Mouse (Mus musculus): ENCODE data around the gene En2. TPM values are rescaled to one million over a fixed set of nuclear protein-coding genes. Genes with fewer than 3 reads are reported as not detected.
A peak's percentile ranks its signal among the peaks of the same experiment; 100 is the strongest.

Gene En2
- total and polyA plus RNA-seq, 2 experiments from 2014 or later, result 0.86 to 62.0 TPM

DNA sequence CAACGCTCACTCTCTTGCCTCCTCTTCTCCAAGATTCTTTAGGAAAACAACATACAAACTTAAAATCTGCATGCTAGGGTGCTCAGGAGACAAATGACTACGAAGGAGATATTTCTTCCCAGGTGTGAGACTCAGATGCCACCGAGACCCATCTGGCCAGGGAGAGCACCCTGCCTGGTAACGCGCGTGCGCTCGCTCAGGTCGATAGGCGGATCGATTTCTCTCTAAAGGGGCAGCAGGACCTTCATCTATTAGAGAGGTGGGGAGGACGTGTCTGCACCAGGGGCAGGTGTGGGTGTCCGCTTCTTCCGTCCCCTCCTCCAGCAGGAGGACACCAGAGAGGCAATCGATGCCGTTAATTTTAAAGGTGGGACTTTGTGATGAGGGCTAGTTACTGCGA lies 7.7 kb upstream of the En2 start:
- ATAC-seq (ENCODE audit: low FRiP score) (no peak), DNase-seq (ENCODE audit: low spot score) (no peak)
- Histone ChIP-seq H3K9ac (replicated peaks; ENCODE audit: low read length, poor library complexity, severe bottlenecking) (peak overlapping the region; percentile 36; the same call in 1 of the 2 replicates), H3K4me2 (ENCODE audit: low read depth, low read length, poor library complexity, severe bottlenecking) (peak overlapping the region; percentile 50), H3K9me3 (ENCODE audit: low read length) (no peaks in the 10 kb centered on the region), H3K27ac (ENCODE audit: low read depth, low read length) (no peak overlapping the region), H3K4me1 (ENCODE audit: insufficient read depth, low read length) (peaks cover 16% of the 10 kb centered on the region; the same call in 1 of the 2 replicates), H3K27me3 (ENCODE audit: insufficient read depth, low read length) (peaks cover 23% of the 10 kb centered on the region), H3K36me3 (ENCODE audit: insufficient read depth, low read length) (no peaks in the 10 kb centered on the region), H3K4me3 (ENCODE audit: low read depth, low read length) (peak overlapping the region; percentile 28)
- no peak for TF ChIP-seq CTCF (IDR thresholded peaks at IDR 0.05)
- 9% methylated on average over 17 of the region's 17 CpGs for WGBS

DNA sequence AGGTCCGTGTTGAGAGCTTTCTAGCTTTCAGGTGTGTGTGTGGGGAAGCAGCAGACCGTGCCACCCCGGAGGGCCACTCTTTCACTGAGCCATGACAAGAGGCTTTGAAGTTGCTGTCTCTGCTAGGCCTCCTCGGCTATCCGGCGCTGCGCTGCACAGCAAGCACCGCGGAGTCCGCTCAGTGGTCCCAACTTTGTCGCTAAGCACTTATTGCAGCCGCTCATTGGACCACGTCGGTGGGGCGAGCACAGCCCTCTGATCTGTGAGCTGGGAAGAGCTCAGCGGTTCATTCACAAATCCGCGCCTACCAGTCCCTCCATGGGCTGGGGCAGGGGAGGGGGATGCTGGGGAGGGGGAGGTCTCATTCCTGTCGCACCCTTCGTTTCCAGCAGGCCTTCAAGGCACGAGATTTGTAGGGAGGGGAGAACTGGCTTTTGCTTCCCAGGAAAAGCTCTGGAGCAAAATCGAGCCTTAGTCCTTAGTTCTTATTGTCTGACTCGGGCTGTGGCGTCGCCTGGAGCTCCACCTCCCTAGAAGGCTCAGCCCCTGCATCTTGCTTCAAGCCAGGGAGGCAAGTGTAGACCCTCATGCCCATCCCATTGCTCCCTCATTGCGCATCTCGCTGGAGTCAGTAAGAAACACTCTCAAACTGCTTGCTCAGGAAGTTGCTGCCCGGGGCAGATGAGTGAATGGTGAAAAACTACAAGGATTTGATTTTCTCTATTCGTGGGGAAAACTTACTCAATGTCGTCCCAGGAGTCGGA lies 7.0 kb upstream of the En2 start:
- peaks cover 23% of the 10 kb centered on the region for H3K27me3 ChIP-seq (ENCODE audit: insufficient read depth, low read length)
- peak overlapping the region; percentile 36; the same call in 1 of the 2 replicates for H3K9ac ChIP-seq (replicated peaks; ENCODE audit: low read length, poor library complexity, severe bottlenecking)
- H3K4me2 ChIP-seq (ENCODE audit: low read depth, low read length, poor library complexity, severe bottlenecking), result peak overlapping the region; percentile 50
- H3K36me3 ChIP-seq (ENCODE audit: insufficient read depth, low read length), result no peaks in the 10 kb centered on the region
- H3K4me3 ChIP-seq (ENCODE audit: low read depth, low read length), result peak overlapping the region; percentile 28
- peaks cover 16% of the 10 kb centered on the region; the same call in 1 of the 2 replicates for H3K4me1 ChIP-seq (ENCODE audit: insufficient read depth, low read length)
- WGBS, result 2% methylated on average over 28 of the region's 31 CpGs
- DNase-seq (ENCODE audit: low spot score) (no peak), ATAC-seq (ENCODE audit: low FRiP score) (peak; percentile 67)
- H3K27ac ChIP-seq (ENCODE audit: low read depth, low read length), result 0 out of 2 replicates have a peak overlapping the region, but pooled peaks have one; percentile 26
- no peaks in the 10 kb centered on the region for H3K9me3 ChIP-seq (ENCODE audit: low read length)
- no peak for TF ChIP-seq CTCF (IDR thresholded peaks at IDR 0.05)

DNA sequence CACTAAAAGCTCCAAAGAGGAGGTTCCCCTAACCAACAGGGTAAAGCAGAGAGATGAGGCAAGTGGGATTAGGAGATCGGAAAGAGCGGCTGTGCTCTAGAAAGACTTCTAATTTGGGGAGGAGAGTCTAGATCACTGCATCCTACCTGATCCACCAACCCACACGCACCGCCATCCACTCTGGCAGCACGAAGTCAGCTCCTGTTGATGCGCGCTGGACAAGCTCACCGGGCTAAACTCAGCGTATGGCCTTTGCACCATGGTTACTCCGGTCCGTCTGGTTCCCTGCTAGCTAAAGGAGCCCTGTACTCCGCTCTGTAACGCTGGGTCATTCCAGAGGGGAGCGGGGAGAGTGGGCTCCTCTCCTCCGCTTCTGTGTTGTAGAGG lies 6.4 kb upstream of the En2 start:
- Histone ChIP-seq H3K36me3 (ENCODE audit: insufficient read depth, low read length) (no peaks in the 10 kb centered on the region), H3K4me2 (ENCODE audit: low read depth, low read length, poor library complexity, severe bottlenecking) (peak overlapping the region; percentile 50), H3K4me3 (ENCODE audit: low read depth, low read length) (no peak overlapping the region), H3K9me3 (ENCODE audit: low read length) (no peaks in the 10 kb centered on the region), H3K9ac (replicated peaks; ENCODE audit: low read length, poor library complexity, severe bottlenecking) (no peak overlapping the region), H3K27me3 (ENCODE audit: insufficient read depth, low read length) (peaks cover 27% of the 10 kb centered on the region), H3K27ac (ENCODE audit: low read depth, low read length) (no peak overlapping the region), H3K4me1 (ENCODE audit: insufficient read depth, low read length) (peaks cover 16% of the 10 kb centered on the region; the same call in 1 of the 2 replicates)
- 15% methylated on average over 15 of the region's 15 CpGs for WGBS
- no peak for TF ChIP-seq CTCF (IDR thresholded peaks at IDR 0.05)
- DNase-seq (ENCODE audit: low spot score), result no peak
- ATAC-seq (ENCODE audit: low FRiP score), result peak; percentile 36; the same call in 1 of the 2 replicates

DNA sequence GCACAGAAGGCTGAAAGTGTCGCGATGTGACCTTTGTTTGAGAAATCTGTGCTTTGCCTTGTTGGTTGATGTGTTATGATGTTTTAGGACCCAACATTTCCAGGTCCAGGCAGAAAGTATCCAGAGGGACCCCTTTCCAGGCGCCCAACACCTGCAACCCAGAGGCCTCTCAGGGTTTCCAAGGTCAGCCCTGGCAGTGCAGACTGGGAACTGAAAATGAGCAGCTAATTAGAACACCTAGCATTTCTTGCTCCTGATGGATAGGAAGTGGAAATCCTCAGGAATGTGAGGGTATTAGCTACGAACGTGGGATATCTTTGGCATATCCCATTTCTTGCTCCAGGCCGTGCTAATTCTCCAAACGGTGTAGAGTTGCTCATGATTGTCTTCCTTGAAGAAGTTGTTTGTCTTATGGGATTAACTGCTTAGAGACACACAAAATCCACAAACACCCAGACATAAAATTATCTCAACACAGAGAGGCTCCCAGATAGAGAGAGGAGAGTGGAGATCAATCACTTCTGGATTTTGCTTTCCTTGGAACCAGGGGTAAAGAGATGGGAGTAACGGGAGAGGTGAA lies 5.5 kb upstream of the En2 start:
- Histone ChIP-seq H3K9me3 (ENCODE audit: low read length) (no peaks in the 10 kb centered on the region), H3K4me2 (ENCODE audit: low read depth, low read length, poor library complexity, severe bottlenecking) (no peak overlapping the region), H3K36me3 (ENCODE audit: insufficient read depth, low read length) (no peaks in the 10 kb centered on the region), H3K4me3 (ENCODE audit: low read depth, low read length) (no peak overlapping the region), H3K27ac (ENCODE audit: low read depth, low read length) (no peak overlapping the region), H3K4me1 (ENCODE audit: insufficient read depth, low read length) (peaks cover 16% of the 10 kb centered on the region; the same call in 1 of the 2 replicates), H3K9ac (replicated peaks; ENCODE audit: low read length, poor library complexity, severe bottlenecking) (no peak overlapping the region), H3K27me3 (ENCODE audit: insufficient read depth, low read length) (peaks cover 28% of the 10 kb centered on the region)
- ATAC-seq (ENCODE audit: low FRiP score) (no peak), DNase-seq (ENCODE audit: low spot score) (no peak)
- TF ChIP-seq CTCF (IDR thresholded peaks at IDR 0.05), result no peak
- 43% methylated on average over 8 of the region's 8 CpGs for WGBS

DNA sequence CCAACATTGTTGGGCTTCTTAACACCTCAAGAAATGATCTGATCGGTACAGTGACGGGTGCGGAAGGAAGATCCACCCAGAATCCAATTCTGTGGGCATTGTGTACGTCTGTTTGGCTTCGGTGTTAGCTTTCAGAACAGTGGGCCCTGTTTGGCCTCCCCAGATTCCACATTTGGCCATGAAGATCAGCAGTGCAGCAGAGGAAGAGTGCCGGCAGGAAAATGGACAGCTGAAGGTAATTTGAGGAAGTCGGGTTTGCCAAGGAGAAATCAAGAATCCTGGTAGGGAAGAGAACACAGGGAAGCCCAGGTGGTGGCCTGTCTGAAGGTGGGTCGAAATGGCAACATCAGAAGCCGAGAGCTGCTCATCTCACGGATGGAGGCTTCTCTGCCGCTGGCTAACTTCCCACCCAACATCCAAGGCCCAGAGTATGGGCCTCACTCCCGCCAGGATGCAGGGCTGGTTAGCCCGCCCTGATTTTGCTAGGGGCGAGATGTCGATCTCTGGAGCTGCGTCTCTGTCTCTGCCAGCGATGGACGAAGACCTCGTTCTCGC lies 4.0 kb upstream of the En2 start:
- Histone ChIP-seq H3K36me3 (ENCODE audit: insufficient read depth, low read length) (no peaks in the 10 kb centered on the region), H3K27ac (ENCODE audit: low read depth, low read length) (no peak overlapping the region), H3K4me3 (ENCODE audit: low read depth, low read length) (peak overlapping the region; percentile 19; the same call in 1 of the 2 replicates), H3K9ac (replicated peaks; ENCODE audit: low read length, poor library complexity, severe bottlenecking) (no peak overlapping the region), H3K9me3 (ENCODE audit: low read length) (no peaks in the 10 kb centered on the region), H3K4me1 (ENCODE audit: insufficient read depth, low read length) (peaks cover 16% of the 10 kb centered on the region; the same call in 1 of the 2 replicates), H3K4me2 (ENCODE audit: low read depth, low read length, poor library complexity, severe bottlenecking) (peak overlapping the region; percentile 45), H3K27me3 (ENCODE audit: insufficient read depth, low read length) (peaks cover 21% of the 10 kb centered on the region)
- DNase-seq (ENCODE audit: low spot score), result no peak
- no peak for TF ChIP-seq CTCF (IDR thresholded peaks at IDR 0.05)
- 16% methylated on average over 20 of the region's 20 CpGs for WGBS
- ATAC-seq (ENCODE audit: low FRiP score), result no peak

All from midbrain, postnatal 0 days (tissue).